Mouse (Mus musculus) forebrain, embryonic 15.5 days (tissue): Measurements from ENCODE around the gene Gsc. TPM values are rescaled to one million over a fixed set of nuclear protein-coding genes. Genes with fewer than 3 reads are reported as not detected.

ENCODE experiments used
- polyA plus RNA-seq: library from polyadenylated mRNA; unstranded; fragments of >200 nt; fragmentation: Nextera tagmentation; extraction: Ambion mirVana; gene quantifications from 2 replicates; pipeline ENCODE4 v1.2.1, GENCODE M21; 2015

Gsc gene
- polyA plus RNA-seq, 1 experiment from 2014 or later = 0.75 TPM

Other genes starting within 250 kb of the Gsc start
- gene Serpina3g, start 237.1 kb downstream of the Gsc start, polyA plus RNA-seq = 0.64 TPM in 1 of 2 replicates, not detected in the other
- gene Serpina3i, start 210.2 kb downstream of the Gsc start, polyA plus RNA-seq = not detected in 2 replicates
- not detected in 2 replicates for gene Serpina3j, start 158.8 kb downstream of the Gsc start, polyA plus RNA-seq
- not detected in 2 replicates for gene Serpina3k, start 134.8 kb downstream of the Gsc start, polyA plus RNA-seq
- not detected in 2 replicates for gene Serpina3m, start 134.8 kb downstream of the Gsc start, polyA plus RNA-seq
- gene Serpina3n, start 66.6 kb downstream of the Gsc start, polyA plus RNA-seq = not detected in 2 replicates